Mouse (Mus musculus): ENCODE measurements around the gene Eef1a2. TPM values are rescaled to one million over a fixed set of nuclear protein-coding genes. Genes with fewer than 3 reads are reported as not detected.

The Eef1a2 gene
- polyA plus RNA-seq, 1 experiment from 2014 or later = 0.10 TPM

GRCm38 (mm10) chr2:181136934-181137333, 19.9 kb downstream of the Eef1a2 start:
- H3K4me1 ChIP-seq (ENCODE audit: insufficient read depth, low read length) = peaks cover 13% of the 10 kb centered on the region
- H3K36me3 ChIP-seq (ENCODE audit: insufficient read depth, low read length) = no peaks in the 10 kb centered on the region
- peaks cover 42% of the 10 kb centered on the region for H3K27me3 ChIP-seq (ENCODE audit: insufficient read depth, low read length)
- H3K27ac ChIP-seq (ENCODE audit: low read length) = no peak overlapping the region
- no peak overlapping the region for H3K4me3 ChIP-seq (ENCODE audit: low read length)
- no peak overlapping the region for H3K9ac ChIP-seq (replicated peaks; ENCODE audit: low read length)
- no peak overlapping the region for H3K4me2 ChIP-seq (replicated peaks; ENCODE audit: low read depth, low read length)
- 1% methylated on average over 6 of the region's 6 CpGs for WGBS
- no peak for ATAC-seq (ENCODE audit: low FRiP score, low TSS enrichment)
- no peaks in the 10 kb centered on the region for H3K9me3 ChIP-seq (ENCODE audit: low read length)

DNA sequence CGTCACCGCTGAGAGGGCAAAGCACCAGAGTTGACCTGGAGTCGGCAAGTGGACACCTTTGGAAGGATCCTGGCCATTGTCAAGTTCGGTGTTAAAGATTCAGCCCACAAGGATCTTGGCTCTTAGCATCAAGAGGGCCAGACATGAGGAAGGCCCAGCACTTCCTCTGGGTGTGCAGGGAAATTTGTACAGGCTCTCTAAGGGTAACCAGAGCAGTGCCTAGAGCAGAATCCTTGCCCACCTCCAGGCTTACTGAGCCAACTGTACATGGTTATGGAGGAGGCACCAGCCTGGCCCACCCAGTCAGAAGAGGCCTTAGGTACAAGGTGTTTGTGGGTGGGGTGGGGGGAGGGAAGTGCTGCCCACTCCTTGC, 21.4 kb downstream of the Eef1a2 start:
- peaks cover 42% of the 10 kb centered on the region for H3K27me3 ChIP-seq (ENCODE audit: insufficient read depth, low read length)
- no peaks in the 10 kb centered on the region for H3K36me3 ChIP-seq (ENCODE audit: insufficient read depth, low read length)
- peaks cover 13% of the 10 kb centered on the region for H3K4me1 ChIP-seq (ENCODE audit: insufficient read depth, low read length)
- H3K4me3 ChIP-seq (ENCODE audit: low read length) = 0 out of 2 replicates have a peak overlapping the region, but pooled peaks have one; percentile 48
- WGBS = 9% methylated on average over 4 of the region's 4 CpGs
- H3K9me3 ChIP-seq (ENCODE audit: low read length) = no peaks in the 10 kb centered on the region
- no peak overlapping the region for H3K9ac ChIP-seq (replicated peaks; ENCODE audit: low read length)
- no peak for ATAC-seq (ENCODE audit: low FRiP score, low TSS enrichment)
- H3K4me2 ChIP-seq (replicated peaks; ENCODE audit: low read depth, low read length) = peak overlapping the region; percentile 76; the same call in 1 of the 2 replicates
- H3K27ac ChIP-seq (ENCODE audit: low read length) = no peak overlapping the region

GRCm38 (mm10) chr2:181134591-181135445, 22.0 kb downstream of the Eef1a2 start, which contains the start of gene Kcnq2:
Kcnq2 (minus strand) TSS chr2:181135300.
- under 1% methylated on average over 101 of the region's 104 CpGs for WGBS
- peaks cover 13% of the 10 kb centered on the region for H3K4me1 ChIP-seq (ENCODE audit: insufficient read depth, low read length)
- peaks cover 42% of the 10 kb centered on the region for H3K27me3 ChIP-seq (ENCODE audit: insufficient read depth, low read length)
- no peak within 1 kb of the TSS for H3K27ac ChIP-seq (ENCODE audit: low read length)
- H3K4me3 ChIP-seq (ENCODE audit: low read length) = peak within 1 kb of the TSS; percentile 48
- H3K9ac ChIP-seq (replicated peaks; ENCODE audit: low read length) = no peak within 1 kb of the TSS
- ATAC-seq (ENCODE audit: low FRiP score, low TSS enrichment) = no peak
- no peaks in the 10 kb centered on the region for H3K9me3 ChIP-seq (ENCODE audit: low read length)
- no peaks in the 10 kb centered on the region for H3K36me3 ChIP-seq (ENCODE audit: insufficient read depth, low read length)
- peak within 1 kb of the TSS; percentile 76 for H3K4me2 ChIP-seq (replicated peaks; ENCODE audit: low read depth, low read length)

DNA sequence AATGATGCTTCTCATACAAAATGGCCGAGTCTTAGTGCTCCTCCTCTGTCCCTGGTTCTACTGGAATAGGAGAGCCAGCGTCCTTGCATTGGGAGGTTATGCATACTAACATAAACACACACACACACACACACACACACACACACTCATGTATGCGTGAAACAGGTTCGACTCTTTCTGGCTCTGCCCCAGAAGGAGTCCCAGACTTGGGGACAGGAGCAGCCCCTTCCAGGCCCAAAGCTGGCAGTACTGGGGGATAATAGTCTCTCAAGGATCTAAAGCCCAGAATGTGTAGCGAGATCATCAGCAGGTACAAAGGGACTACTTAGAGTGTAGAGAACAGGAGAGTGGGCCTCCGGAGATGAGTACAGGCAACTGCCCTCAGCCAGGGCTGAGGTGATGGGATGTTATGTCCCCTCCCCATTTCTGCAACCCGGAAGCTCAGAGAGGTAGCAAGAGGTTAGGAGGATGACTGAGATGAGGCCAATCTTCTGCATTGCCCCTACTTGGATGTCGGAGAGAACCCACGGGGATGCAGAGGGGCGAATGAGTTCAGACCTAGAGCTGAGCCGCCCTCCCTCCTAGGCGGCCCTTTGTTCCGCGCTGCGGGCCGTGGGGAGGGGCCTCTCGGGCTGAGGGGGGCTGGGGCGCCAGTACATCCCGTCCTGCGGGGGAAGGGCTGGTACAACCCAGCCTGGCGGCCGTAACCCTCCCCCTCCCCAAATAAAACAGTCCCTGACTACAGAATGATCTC, 22.8 kb downstream of the Eef1a2 start:
- peak overlapping the region; percentile 76 for H3K4me2 ChIP-seq (replicated peaks; ENCODE audit: low read depth, low read length)
- H3K4me3 ChIP-seq (ENCODE audit: low read length) = peak overlapping the region; percentile 48
- peaks cover 42% of the 10 kb centered on the region for H3K27me3 ChIP-seq (ENCODE audit: insufficient read depth, low read length)
- H3K27ac ChIP-seq (ENCODE audit: low read length) = no peak overlapping the region
- peaks cover 13% of the 10 kb centered on the region for H3K4me1 ChIP-seq (ENCODE audit: insufficient read depth, low read length)
- no peak for ATAC-seq (ENCODE audit: low FRiP score, low TSS enrichment)
- H3K9me3 ChIP-seq (ENCODE audit: low read length) = no peaks in the 10 kb centered on the region
- WGBS = 9% methylated on average over 18 of the region's 22 CpGs
- no peak overlapping the region for H3K9ac ChIP-seq (replicated peaks; ENCODE audit: low read length)
- no peaks in the 10 kb centered on the region for H3K36me3 ChIP-seq (ENCODE audit: insufficient read depth, low read length)

- no peak overlapping the region for H3K4me3 ChIP-seq (ENCODE audit: low read length)
- H3K9me3 ChIP-seq (ENCODE audit: low read length) = no peaks in the 10 kb centered on the region
- H3K4me1 ChIP-seq (ENCODE audit: insufficient read depth, low read length) = peaks cover 12% of the 10 kb centered on the region
- H3K9ac ChIP-seq (replicated peaks; ENCODE audit: low read length) = no peak overlapping the region
- WGBS = 57% methylated on average over 4 of the region's 4 CpGs
- no peaks in the 10 kb centered on the region for H3K36me3 ChIP-seq (ENCODE audit: insufficient read depth, low read length)
- H3K4me2 ChIP-seq (replicated peaks; ENCODE audit: low read depth, low read length) = no peak overlapping the region
- no peak for ATAC-seq (ENCODE audit: low FRiP score, low TSS enrichment)
- H3K27me3 ChIP-seq (ENCODE audit: insufficient read depth, low read length) = peaks cover 25% of the 10 kb centered on the region
- H3K27ac ChIP-seq (ENCODE audit: low read length) = no peak overlapping the region
Observed at GRCm38 (mm10) chr2:181130245-181130644, 26.6 kb downstream of the Eef1a2 start.

- no peak overlapping the region for H3K27ac ChIP-seq (ENCODE audit: low read length)
- H3K9ac ChIP-seq (replicated peaks; ENCODE audit: low read length) = no peak overlapping the region
- no peaks in the 10 kb centered on the region for H3K4me1 ChIP-seq (ENCODE audit: insufficient read depth, low read length)
- H3K27me3 ChIP-seq (ENCODE audit: insufficient read depth, low read length) = peaks cover 12% of the 10 kb centered on the region
- WGBS = 79% methylated on average over 4 of the region's 4 CpGs
- no peaks in the 10 kb centered on the region for H3K36me3 ChIP-seq (ENCODE audit: insufficient read depth, low read length)
- no peak overlapping the region for H3K4me2 ChIP-seq (replicated peaks; ENCODE audit: low read depth, low read length)
- H3K4me3 ChIP-seq (ENCODE audit: low read length) = no peak overlapping the region
- ATAC-seq (ENCODE audit: low FRiP score, low TSS enrichment) = no peak
- no peaks in the 10 kb centered on the region for H3K9me3 ChIP-seq (ENCODE audit: low read length)
Observed at GRCm38 (mm10) chr2:181128963-181129362, 27.9 kb downstream of the Eef1a2 start.

DNA sequence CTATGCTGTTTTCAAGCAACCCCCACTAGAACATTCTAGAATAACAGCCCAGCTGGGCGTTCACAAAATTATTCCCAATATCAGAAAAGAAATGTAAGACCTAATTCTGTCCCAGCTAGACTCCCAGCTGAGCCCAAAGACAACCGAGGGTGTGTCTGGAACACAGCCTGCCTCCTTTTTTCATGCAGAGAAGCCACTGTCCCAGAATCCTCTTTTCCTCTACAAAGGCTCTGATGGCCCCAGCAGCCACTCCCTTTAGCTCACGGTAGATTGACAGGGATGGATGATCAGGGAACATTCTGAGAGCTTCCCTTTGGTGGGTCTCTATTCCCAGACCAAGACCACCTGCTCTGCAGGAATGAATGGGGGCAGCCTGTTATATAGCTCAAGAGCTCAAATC, 29.0 kb downstream of the Eef1a2 start:
- Histone ChIP-seq H3K27me3 (ENCODE audit: insufficient read depth, low read length) (peaks cover under 1% of the 10 kb centered on the region), H3K4me3 (ENCODE audit: low read length) (no peak overlapping the region), H3K4me2 (replicated peaks; ENCODE audit: low read depth, low read length) (no peak overlapping the region), H3K9ac (replicated peaks; ENCODE audit: low read length) (no peak overlapping the region), H3K4me1 (ENCODE audit: insufficient read depth, low read length) (no peaks in the 10 kb centered on the region), H3K9me3 (ENCODE audit: low read length) (no peaks in the 10 kb centered on the region), H3K36me3 (ENCODE audit: insufficient read depth, low read length) (no peaks in the 10 kb centered on the region), H3K27ac (ENCODE audit: low read length) (no peak overlapping the region)
- WGBS = 36% methylated on average over 3 of the region's 3 CpGs
- no peak for ATAC-seq (ENCODE audit: low FRiP score, low TSS enrichment)

DNA sequence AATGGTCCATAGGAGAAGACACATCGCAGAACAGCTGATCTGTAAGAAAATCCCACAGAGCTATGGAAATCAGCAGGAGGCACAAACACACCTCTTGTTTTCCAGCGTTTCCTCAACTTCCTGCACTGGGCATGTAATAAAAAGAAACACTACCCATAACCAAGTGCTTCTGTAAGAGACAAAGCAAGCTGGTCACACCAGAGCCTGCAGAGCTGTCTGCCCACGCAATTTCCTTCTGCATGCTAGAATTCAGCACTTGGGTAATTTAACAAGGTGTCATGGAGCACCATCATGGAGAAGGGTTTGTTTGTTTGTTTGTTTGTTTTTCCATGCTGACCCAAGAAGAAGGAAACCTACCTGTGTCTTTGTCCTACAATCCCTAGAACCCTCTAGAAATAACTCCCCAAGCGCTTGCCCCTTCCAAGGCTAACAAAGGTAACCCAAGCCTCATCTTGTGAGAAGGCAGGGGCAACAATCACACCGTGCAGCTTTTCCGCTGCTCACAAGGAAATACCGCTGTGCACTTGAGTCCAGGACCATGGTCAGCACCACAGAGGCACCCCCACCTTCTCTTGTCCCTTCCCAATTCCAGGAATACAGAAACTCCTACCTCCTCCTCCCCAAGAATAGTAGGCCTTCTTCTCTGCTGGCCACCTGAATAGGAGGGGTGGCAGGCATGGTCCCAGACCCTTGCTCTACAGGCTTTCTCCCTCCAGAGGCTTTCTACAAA, 30.9 kb downstream of the Eef1a2 start:
- Histone ChIP-seq H3K27ac (ENCODE audit: low read length) (no peak overlapping the region), H3K4me2 (replicated peaks; ENCODE audit: low read depth, low read length) (no peak overlapping the region), H3K9ac (replicated peaks; ENCODE audit: low read length) (no peak overlapping the region), H3K9me3 (ENCODE audit: low read length) (no peaks in the 10 kb centered on the region), H3K27me3 (ENCODE audit: insufficient read depth, low read length) (no peaks in the 10 kb centered on the region), H3K36me3 (ENCODE audit: insufficient read depth, low read length) (no peaks in the 10 kb centered on the region), H3K4me3 (ENCODE audit: low read length) (no peak overlapping the region), H3K4me1 (ENCODE audit: insufficient read depth, low read length) (no peaks in the 10 kb centered on the region)
- no peak for ATAC-seq (ENCODE audit: low FRiP score, low TSS enrichment)
- 41% methylated on average over 7 of the region's 7 CpGs for WGBS

DNA sequence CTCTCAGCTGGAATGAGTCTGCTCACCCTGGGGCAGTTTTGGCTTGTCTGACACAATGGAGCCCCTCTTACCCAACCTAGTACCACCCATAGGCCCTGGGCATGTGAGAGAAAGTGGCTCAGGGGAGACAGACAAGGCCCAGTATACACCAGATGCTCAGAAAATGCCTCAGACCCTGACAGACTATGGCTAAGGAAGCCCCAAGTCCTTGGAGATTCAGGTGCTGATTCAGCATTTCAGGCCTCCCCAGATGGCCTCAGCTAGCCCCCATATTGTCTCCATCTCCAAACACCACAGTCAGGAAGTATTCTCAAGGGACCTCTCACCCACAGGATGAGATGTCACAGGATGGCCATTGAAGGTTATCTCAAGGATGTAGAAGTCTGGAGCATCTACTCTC, 34.2 kb downstream of the Eef1a2 start:
- no peak for ATAC-seq (ENCODE audit: low FRiP score, low TSS enrichment)
- H3K9me3 ChIP-seq (ENCODE audit: low read length) = no peaks in the 10 kb centered on the region
- no peak overlapping the region for H3K9ac ChIP-seq (replicated peaks; ENCODE audit: low read length)
- H3K27ac ChIP-seq (ENCODE audit: low read length) = no peak overlapping the region
- no peak overlapping the region for H3K4me3 ChIP-seq (ENCODE audit: low read length)
- no peaks in the 10 kb centered on the region for H3K4me1 ChIP-seq (ENCODE audit: insufficient read depth, low read length)
- H3K27me3 ChIP-seq (ENCODE audit: insufficient read depth, low read length) = no peaks in the 10 kb centered on the region
- no peaks in the 10 kb centered on the region for H3K36me3 ChIP-seq (ENCODE audit: insufficient read depth, low read length)
- no peak overlapping the region for H3K4me2 ChIP-seq (replicated peaks; ENCODE audit: low read depth, low read length)
